Mouse (Mus musculus) heart, embryonic 10.5 days (tissue): ENCODE results near the gene Gpr150. TPM values are rescaled to one million over a fixed set of nuclear protein-coding genes. Genes with fewer than 3 reads are reported as not detected.
A peak's percentile ranks its signal among the peaks of the same experiment; 100 is the strongest.

Experiments used
- DNase-seq: peaks from one replicate; pipeline ENCODE4 v3.0.0-alpha.2; 2017; ENCODE audit warnings: low spot score
- H3K27ac ChIP-seq: fragments of 300-500 bp; sonication (generic); 2 replicates; pipeline ENCODE4 v1.5.1; 2016; ENCODE audit warnings: mild to moderate bottlenecking
- H3K27me3 ChIP-seq: fragments of 300-500 bp; sonication (generic); 2 replicates; pipeline ENCODE4 v1.6.1; 2016; ENCODE audit warnings: mild to moderate bottlenecking; ENCODE audit not compliant: poor library complexity, insufficient read depth, severe bottlenecking
- H3K36me3 ChIP-seq: fragments of 300-500 bp; sonication (generic); 2 replicates; pipeline ENCODE4 v1.6.1; 2016; ENCODE audit warnings: mild to moderate bottlenecking, moderate library complexity
- H3K4me1 ChIP-seq: fragments of 300-500 bp; sonication (generic); 2 replicates; pipeline ENCODE4 v1.6.1; 2016; ENCODE audit warnings: mild to moderate bottlenecking
- H3K4me3 ChIP-seq: fragments of 300-500 bp; sonication (generic); 2 replicates; pipeline ENCODE4 v1.5.1; 2016; ENCODE audit warnings: mild to moderate bottlenecking, moderate library complexity
- H3K9me3 ChIP-seq: fragments of 300-500 bp; sonication (generic); 2 replicates; pipeline ENCODE4 v1.6.1; 2016; ENCODE audit warnings: mild to moderate bottlenecking, moderate library complexity
- WGBS: fragments of 180-500 bp; shearing (Covaris S2); methylation state at CpG from one replicate; pipeline ENCODE4 v1.1.7; 2016; 5-methylcytosine and 5-hydroxymethylcytosine counted together
- polyA plus RNA-seq: library from polyadenylated mRNA; unstranded; fragments of >200 nt; fragmentation: Nextera tagmentation; extraction: Ambion mirVana; gene quantifications from 2 replicates; pipeline ENCODE4 v1.2.1, GENCODE M21; 2016

Gpr150 gene
- 0.72 and 0.80 TPM in 2 replicates for polyA plus RNA-seq

DNA sequence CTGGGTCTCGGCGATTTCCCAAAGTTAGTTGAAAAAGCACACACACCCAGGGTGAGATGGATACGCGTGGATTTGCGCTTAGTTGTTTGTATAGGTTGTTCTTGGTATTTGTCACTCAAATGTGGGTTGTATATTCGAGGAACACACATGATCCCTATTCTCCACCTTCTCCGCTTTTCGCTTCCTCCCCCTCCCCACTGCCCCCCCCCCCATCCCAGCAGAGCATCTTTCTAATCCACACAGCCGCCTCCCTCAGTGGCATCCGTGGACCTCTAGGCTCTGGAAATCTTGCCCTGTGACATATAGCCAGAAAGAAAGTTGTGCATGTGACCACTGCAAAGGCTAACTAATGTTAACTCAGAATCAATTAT lies at the start of gene Gpr150:
Gpr150 (minus strand) TSS at position 101 of the 371 bp plus-strand sequence.
- 14% methylated on average over 10 of the region's 10 CpGs for WGBS
- DNase-seq: no peak
- H3K27me3 ChIP-seq: peaks cover 54% of the 10 kb centered on the region
- peak within 1 kb of the TSS; percentile 66 for H3K4me3 ChIP-seq
- H3K27ac ChIP-seq: peak within 1 kb of the TSS; percentile 71; the same call in 1 of the 2 replicates
- H3K36me3 ChIP-seq: no peaks in the 10 kb centered on the region
- H3K9me3 ChIP-seq: no peaks in the 10 kb centered on the region
- peaks cover 16% of the 10 kb centered on the region for H3K4me1 ChIP-seq

DNA sequence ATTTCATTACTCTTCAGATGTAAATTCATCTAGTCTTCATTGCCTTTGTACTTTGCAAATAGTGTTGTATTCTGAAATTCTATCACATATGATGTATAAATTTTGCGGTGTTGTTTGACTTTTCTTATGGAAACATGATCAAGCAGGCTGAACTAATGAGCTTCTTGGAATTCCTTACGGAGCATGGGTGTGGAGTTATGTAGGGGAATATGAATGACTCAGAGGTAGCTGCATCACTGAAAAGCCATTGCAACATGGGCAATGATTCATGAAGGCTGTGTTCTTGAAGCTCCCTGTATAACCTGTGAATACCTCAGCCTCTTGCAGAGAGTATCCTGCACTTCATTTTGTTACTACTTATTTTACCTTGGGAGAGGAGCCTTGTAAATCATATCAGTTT lies 45.2 kb upstream of the Gpr150 start:
- Histone ChIP-seq H3K4me3 (no peak overlapping the region), H3K27ac (no peak overlapping the region), H3K9me3 (no peaks in the 10 kb centered on the region), H3K4me1 (no peaks in the 10 kb centered on the region), H3K36me3 (peaks cover 12% of the 10 kb centered on the region; the same call in 1 of the 2 replicates), H3K27me3 (no peaks in the 10 kb centered on the region)
- 92% methylated on average over 2 of the region's 2 CpGs for WGBS
- DNase-seq: no peak

DNA sequence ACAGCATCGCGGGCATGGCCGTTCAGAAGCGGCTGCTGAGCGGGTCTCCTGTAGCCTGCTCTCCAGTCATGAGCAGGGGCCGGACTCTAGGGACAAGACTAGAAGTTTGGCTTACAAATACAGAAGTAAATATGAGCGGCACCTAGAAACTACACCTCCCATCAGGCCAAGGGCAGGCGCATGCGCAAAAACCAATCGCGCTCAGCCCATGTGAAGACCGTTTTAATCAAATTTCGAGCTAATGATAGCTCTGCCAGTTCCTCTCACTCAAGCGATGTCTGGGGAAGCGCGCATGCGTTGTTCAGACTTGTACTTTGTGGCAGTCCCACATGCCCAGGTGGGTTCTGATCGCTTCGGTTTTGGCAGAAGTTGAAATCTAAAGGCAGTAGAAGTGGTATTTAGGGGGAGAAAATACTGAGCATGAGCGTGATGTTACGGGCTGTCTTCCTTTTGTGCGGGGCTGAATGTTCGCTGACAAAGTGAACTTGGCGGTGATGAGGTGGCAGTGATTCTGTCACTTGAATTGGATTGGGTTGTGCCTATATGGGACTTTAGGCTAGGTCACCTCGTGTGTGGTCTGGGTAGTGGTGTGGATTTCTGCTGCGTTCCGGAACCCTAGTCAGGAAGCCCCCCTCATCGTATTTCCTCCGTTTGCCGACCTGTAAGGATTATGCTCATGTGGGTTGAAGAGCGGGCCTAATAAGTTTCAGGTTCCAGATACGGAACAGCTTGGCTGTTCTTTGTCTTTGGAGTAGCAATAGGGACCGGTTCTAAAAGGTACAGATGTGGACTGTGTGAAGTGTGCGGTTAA lies 41.9 kb upstream of the Gpr150 start, which contains the start of the genes Arsk and Ttc37:
Arsk (minus strand) TSS at position 168 of the 811 bp plus-strand sequence.
Ttc37 (plus strand) TSS at position 242 of the 811 bp plus-strand sequence.
- Histone ChIP-seq H3K4me1 (no peaks in the 10 kb centered on the region), H3K27me3 (no peaks in the 10 kb centered on the region), H3K4me3 (peak within 1 kb of the TSS; percentile 86), H3K36me3 (peaks cover 12% of the 10 kb centered on the region; the same call in 1 of the 2 replicates), H3K27ac (peak within 1 kb of the TSS; percentile 89), H3K9me3 (no peaks in the 10 kb centered on the region)
- peak; percentile 98 for DNase-seq
- WGBS: under 1% methylated on average over 34 of the region's 34 CpGs

DNA sequence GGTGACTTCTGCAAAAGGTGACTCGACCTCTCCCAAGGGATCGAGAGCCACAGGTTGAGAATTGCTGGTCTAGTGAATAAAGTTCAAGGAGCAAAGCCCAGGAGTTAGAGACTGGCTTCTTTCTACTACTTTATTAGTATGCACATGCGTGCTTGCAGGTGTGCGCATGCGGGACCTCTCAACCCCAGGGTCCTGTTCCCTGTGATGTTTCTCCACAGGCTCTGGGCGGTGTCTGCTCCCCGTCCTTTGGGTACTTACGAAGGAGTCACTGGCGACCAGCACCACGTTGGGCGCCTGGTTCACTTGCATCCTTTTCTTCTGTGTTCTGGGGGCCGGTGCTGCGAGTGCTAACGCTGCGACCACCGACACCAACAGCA lies 41.3 kb upstream of the Gpr150 start:
- WGBS: 5% methylated on average over 16 of the region's 16 CpGs
- Histone ChIP-seq H3K4me1 (no peaks in the 10 kb centered on the region), H3K27me3 (no peaks in the 10 kb centered on the region), H3K27ac (peak overlapping the region; percentile 89), H3K4me3 (peak overlapping the region; percentile 86), H3K9me3 (no peaks in the 10 kb centered on the region), H3K36me3 (peaks cover 11% of the 10 kb centered on the region; the same call in 1 of the 2 replicates)
- peak; percentile 84 for DNase-seq

DNA sequence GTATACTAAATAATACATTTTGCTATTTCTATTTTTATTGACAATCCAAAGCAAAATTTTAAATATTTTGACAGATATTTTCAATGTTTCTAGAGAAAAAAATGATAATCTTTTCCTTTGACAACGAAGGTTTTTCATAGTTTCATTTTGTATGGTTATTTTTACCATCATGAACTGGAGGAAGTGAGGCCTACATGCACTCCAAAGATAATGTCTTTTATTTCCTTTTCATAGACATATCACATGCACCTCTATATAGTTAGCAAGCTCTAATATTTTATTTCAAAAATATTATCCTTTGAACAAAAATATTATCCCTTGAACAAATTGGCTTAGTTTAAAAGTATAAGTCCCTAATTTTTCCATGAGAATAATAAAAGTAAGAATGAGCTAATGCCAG lies 17.5 kb upstream of the Gpr150 start:
- no peak overlapping the region for H3K27ac ChIP-seq
- no peaks in the 10 kb centered on the region for H3K36me3 ChIP-seq
- H3K4me3 ChIP-seq: no peak overlapping the region
- H3K27me3 ChIP-seq: no peaks in the 10 kb centered on the region
- H3K4me1 ChIP-seq: no peaks in the 10 kb centered on the region
- no peak for DNase-seq
- 84% methylated on average over 1 of the region's 1 CpGs for WGBS
- H3K9me3 ChIP-seq: no peaks in the 10 kb centered on the region

DNA sequence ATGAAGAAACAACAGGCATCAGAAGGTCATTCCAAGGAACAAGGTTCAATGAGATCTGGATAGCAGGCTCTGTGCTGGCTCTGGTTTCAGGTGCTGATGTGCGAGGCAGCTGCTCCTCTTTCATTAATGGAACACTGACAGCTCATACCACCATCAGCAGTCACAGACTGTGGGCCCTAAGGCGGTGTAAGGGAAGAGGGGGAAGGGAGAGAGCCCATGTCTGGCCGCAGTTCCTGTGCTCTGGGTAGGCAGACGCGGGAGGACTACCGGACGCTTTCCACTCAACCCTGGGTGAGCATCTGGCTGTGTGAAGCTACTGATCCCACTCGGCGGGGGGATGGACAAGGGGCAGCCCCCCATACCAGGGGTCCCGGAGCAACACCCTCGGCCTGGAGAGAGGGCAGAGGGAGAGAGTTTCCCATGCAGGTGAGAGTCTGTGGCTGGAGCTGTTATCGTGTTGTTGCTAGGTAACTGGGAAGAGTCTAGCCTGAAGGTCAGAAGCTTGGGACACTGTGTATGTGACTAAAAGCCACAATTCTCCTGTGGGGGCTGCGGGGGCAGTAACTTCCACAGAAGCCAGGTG lies 7.7 kb upstream of the Gpr150 start:
- DNase-seq: no peak
- 82% methylated on average over 13 of the region's 13 CpGs for WGBS

DNA sequence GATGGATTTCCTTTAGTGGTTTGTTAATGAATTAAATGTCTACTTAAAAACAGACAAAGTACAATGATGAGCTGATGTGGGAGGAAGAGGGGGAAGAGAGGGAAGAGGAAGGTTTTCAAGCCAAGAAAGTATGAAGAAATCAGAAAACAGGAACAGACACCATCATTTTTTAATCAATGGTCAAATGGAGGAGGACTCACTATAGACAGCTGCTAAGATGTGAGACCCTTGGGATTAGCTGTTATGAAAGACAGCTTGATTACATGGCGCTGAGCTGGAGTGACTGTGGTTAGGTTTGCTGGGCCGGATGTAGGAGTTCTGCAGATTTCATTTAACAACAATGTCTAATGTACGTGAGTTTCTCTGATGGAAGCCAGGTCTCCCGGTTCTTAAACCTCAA lies 6.8 kb upstream of the Gpr150 start:
- DNase-seq: no peak
- Histone ChIP-seq H3K4me1 (no peaks in the 10 kb centered on the region), H3K27ac (no peak overlapping the region), H3K27me3 (no peaks in the 10 kb centered on the region; the same call in 1 of the 2 replicates), H3K4me3 (no peak overlapping the region), H3K36me3 (no peaks in the 10 kb centered on the region; the same call in 1 of the 2 replicates), H3K9me3 (no peaks in the 10 kb centered on the region)
- WGBS: 92% methylated on average over 4 of the region's 4 CpGs

More for the DNA sequence above, 7.7 kb upstream of the Gpr150 start:
- H3K4me3 ChIP-seq: no peak overlapping the region
- H3K27me3 ChIP-seq: no peaks in the 10 kb centered on the region
- H3K4me1 ChIP-seq: no peaks in the 10 kb centered on the region
- H3K27ac ChIP-seq: no peak overlapping the region
- H3K9me3 ChIP-seq: no peaks in the 10 kb centered on the region
- no peaks in the 10 kb centered on the region; the same call in 1 of the 2 replicates for H3K36me3 ChIP-seq

DNA sequence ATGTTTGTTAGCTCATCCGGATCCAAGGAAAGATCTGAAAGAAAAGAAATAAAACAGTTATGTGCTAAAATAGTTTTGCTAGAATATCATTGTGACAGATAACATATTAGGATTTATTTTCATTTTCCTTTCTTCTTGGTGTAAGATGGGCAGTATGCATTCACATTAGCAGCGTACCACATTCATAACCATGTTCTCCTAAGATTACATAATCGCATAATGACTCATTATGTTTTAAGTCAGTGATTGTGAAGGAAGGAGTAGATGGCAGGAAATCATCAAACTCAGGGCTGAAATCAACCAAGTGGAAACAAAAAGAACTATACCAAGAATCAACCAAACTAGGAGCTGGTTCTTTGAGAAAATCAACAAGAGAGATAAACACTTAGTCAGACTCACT lies 5.8 kb upstream of the Gpr150 start:
- Histone ChIP-seq H3K27me3 (peaks cover 7% of the 10 kb centered on the region; the same call in 1 of the 2 replicates), H3K9me3 (no peaks in the 10 kb centered on the region), H3K4me1 (no peaks in the 10 kb centered on the region), H3K36me3 (no peaks in the 10 kb centered on the region; the same call in 1 of the 2 replicates), H3K27ac (no peak overlapping the region), H3K4me3 (no peak overlapping the region)
- no peak for DNase-seq
- WGBS: 91% methylated on average over 3 of the region's 3 CpGs

DNA sequence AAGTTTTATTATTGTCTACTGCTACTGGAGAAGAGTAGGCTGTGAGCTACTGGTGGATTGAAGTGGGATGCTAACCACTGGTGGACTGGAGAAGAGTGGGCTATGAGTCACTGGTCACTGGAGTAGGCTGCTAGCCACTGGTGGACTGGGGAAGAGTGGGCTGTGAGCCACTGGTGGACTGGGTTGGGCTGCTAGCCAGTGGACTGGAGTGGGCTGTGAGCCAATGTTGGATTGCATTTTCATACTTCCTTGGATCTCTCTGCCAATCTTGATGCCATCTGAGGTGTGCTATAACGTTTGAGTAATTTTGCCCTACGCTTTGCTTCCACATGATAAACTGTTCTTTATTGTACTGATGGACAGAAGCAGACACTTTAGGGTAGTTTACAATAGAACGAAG lies 5.3 kb upstream of the Gpr150 start:
- Histone ChIP-seq H3K27ac (no peak overlapping the region), H3K9me3 (no peaks in the 10 kb centered on the region), H3K4me1 (no peaks in the 10 kb centered on the region), H3K27me3 (peaks cover 12% of the 10 kb centered on the region; the same call in 1 of the 2 replicates), H3K36me3 (no peaks in the 10 kb centered on the region; the same call in 1 of the 2 replicates), H3K4me3 (no peak overlapping the region)
- no peak for DNase-seq
- WGBS: 88% methylated on average over 3 of the region's 3 CpGs

DNA sequence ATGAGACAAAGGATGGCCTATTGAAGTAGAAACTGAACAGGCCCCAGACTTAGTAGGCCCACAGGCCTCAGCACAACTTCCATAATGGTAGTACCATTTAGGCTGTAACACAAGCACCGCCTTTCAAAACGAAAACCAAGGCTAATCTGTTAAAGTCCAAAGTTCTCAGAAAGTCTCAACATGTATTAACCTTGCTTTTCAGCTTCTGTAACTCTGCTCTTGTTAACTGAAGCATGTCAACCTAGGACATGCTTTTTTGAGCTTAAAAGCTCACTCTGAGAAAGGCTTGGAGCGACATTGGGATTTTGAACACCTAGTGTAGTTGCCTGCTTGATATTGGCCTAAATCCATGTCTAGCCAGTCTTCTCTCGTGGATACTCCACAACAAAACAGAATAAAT lies 2.8 kb upstream of the Gpr150 start:
- Histone ChIP-seq H3K4me1 (peaks cover 16% of the 10 kb centered on the region), H3K27me3 (peaks cover 35% of the 10 kb centered on the region), H3K36me3 (no peaks in the 10 kb centered on the region; the same call in 1 of the 2 replicates), H3K4me3 (no peak overlapping the region), H3K27ac (no peak overlapping the region), H3K9me3 (no peaks in the 10 kb centered on the region)
- WGBS: 84% methylated on average over 4 of the region's 4 CpGs
- no peak for DNase-seq

DNA sequence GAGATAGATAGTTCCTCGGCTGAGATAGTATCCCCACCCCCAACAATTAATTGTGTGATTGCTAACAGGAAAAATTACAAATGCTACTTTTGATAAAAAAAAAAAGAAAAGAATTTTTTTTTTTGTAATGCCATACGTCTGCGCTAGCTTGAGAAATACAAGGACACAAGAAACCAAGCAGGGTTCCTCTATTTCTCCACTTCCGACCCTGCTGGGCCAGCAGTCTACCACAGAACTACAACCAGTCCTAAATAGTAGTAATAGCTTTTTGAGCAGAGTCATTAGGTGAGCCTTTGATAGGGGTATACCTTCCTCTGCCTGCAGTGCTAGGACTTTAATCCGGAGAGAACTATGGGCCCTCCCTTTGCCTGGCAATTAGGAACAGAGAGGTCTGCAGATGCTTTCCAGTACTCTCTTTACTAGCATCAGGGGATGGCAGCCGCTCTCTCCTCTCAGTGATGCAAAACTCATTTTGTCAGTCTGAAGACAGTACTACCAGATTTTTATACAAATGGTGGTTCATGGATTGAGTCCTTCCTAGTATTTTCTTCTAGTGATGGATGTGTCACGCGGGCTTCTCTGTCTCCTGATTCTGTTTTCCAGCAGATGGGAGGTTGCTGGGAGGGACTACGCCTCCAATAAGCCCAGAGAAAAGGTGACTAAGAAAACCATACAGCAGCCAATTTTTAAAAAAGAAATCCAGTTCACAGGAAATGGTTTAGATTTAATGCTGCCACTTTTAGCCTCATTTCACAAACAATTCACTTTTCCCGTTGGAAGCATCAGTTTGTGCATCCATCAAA lies 672 bp upstream of the Gpr150 start:
- no peak for DNase-seq
- no peak overlapping the region for H3K27ac ChIP-seq
- peaks cover 16% of the 10 kb centered on the region for H3K4me1 ChIP-seq
- no peaks in the 10 kb centered on the region for H3K9me3 ChIP-seq
- H3K27me3 ChIP-seq: peaks cover 54% of the 10 kb centered on the region
- H3K36me3 ChIP-seq: no peaks in the 10 kb centered on the region
- WGBS: 70% methylated on average over 10 of the region's 10 CpGs
- H3K4me3 ChIP-seq: no peak overlapping the region

DNA sequence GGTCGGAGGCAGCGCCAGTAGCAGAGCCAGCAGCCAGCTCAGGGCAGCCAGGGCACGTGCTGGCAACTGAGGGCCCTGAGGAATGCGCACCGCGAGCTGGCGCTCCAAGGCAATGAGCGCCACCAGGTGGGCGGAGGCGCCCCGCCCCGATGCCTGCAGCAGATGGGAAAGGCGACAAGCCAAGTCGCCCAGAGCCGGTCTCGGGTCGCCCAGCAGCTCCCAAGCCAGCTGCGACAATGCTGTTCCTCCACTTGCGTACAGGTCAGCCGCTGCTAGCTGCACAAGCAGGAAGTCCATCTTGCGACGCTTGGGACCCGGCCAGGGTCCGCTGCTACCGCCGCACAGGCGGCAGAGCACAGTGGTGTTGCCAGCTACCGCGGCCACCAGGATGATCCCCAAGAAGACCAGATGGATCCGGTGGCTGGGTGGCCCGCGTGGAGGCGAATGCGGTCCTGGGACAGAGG lies 503 bp downstream of the Gpr150 start:
- H3K27ac ChIP-seq: peak overlapping the region; percentile 71; the same call in 1 of the 2 replicates
- peaks cover 16% of the 10 kb centered on the region for H3K4me1 ChIP-seq
- H3K36me3 ChIP-seq: no peaks in the 10 kb centered on the region
- DNase-seq: peak; percentile 87
- under 1% methylated on average over 34 of the region's 34 CpGs for WGBS
- peaks cover 54% of the 10 kb centered on the region for H3K27me3 ChIP-seq
- H3K9me3 ChIP-seq: no peaks in the 10 kb centered on the region
- peak overlapping the region; percentile 66 for H3K4me3 ChIP-seq
